Mouse (Mus musculus) retina, postnatal 1 day (tissue): ENCODE data around the gene Rps19.
A peak's percentile ranks its signal among the peaks of the same experiment; 100 is the strongest.

Experiments
- DNase-seq: peaks from one replicate; pipeline ENCODE4 v3.0.0-alpha.2; 2012

The Rps19 gene

DNA sequence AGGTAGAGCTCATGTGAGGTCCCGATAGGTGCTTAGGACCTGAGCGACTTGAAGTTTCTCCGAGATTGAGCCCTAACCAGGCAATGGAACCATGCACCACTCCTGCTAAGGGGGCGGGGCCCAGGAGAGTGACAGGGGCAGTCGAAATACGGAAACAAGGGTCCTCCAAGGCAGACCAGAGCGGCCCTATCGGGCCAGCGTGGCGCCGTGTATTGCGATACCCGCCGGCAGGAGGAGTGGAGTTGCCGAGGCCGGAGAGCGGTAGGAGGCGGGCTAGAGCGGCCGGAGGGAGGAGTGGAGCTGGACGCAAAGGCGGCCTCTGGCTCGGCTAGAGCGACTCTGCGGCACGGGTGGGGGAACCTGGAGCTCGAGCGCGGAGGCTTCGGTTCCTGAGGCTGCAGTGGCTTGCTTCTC lies 19.9 kb downstream of the Rps19 start:
- peak; percentile 99 for DNase-seq

DNA sequence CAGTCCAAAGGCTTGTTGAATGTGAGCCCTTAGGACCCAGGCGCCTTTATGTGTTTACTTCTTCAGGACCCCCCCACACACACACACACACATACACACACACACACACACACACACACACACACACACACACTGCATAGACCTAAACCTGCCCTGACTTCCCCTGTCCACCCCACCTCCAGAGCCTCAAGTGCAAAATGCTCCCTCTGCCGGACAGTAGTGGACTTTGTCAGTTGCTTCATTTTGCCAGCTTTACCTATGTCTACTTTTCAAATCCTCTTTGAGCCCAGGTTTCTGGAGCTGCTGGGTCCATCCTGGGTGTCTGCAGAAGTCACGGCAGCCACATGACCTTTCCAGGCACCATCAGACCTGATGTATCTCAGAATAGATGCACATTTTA lies 20.8 kb downstream of the Rps19 start:
- peak; percentile 87 for DNase-seq

DNA sequence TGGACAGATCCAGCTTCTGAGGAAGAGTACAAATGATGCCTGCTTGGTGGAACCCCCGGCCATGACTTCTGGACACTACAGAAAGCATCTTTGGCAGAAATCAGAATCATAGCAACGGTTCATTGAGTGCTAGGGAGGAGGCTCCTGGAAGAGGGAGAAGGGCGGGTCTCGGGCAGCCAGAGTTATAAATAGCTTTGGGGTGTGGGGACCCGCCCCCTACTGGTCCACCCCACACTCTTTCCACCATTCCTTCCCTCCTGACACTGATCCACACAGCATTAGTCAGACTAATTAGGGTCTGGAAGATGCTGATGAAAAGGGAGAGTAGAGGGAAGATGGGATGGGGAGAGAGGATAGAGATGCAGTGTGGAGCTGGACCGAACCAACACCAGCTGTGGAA lies 22.4 kb downstream of the Rps19 start:
- no peak for DNase-seq

DNA sequence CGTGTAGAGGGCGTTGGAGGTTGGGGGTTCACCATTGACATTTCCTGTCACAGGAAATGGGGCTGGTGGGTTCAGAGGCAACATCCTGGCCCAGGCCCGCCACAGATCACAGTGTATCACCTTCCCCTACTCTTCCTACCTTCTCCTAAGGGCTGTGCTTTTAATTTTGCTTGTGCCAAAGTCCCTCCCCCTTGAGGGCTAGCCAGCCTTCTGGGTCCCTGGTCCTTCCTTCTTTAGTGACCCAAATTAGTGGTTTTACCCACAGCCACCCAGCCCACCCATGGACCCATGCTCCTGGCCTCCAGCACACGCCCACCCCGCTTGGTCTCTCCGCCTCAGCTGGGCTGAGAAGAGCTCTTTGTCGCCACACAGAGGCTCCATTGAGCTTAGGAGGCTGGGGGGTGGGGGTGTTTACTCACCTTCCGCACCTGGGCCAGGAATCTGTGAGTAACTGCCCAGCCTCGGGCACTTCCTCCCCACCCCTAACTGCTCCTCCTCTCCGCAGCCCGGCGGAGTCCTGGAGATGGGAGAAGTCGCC lies 23.1 kb downstream of the Rps19 start:
- DNase-seq: no peak

DNA sequence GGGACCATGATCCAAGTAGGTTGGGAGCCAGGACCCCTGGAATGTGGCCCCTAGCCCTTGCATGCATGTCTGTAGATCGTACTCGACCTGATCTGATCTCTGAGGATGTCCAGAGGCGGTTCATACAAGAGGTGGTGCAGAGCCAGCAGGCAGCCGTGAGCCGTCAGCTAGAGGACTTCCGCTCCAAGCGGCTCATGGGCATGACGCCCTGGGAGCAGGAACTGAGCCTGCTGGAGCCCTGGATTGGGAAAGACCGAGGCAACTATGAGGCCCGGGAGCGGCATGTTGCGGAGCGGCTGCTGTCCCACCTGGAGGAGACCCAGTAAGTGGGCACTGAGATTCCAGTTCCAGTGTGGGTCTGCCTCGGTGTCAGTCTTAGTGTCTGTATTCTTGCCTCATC lies 28.3 kb downstream of the Rps19 start:
- no peak for DNase-seq

DNA sequence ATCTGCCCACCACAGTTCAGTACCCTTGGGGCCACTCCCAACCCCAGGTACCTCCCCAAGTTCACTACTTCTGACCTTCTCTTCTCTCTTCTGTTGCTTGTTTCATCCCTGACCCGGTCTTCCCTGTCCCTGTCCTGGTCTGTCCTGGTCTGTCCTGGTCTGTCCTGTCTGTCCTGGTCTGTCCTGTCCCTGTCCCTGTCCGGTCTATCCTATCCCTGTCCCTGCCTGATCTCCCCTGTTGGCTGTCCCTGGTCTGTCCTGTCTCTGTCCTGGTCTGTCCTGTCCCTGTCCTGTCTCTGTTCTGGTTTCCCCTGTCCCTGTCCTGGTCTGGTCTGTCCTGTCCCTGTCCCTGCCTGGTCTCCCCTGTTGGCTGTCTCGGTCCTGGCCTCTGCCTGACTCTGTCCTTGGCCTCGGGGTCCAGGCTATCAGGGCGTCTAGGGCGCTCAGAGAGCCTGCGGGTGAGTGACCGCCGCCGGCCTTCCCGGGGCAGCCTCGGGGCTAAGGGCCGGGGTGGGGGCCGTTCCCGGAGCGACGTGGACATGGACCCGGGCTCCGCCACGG lies 34.7 kb downstream of the Rps19 start:
- no peak for DNase-seq

DNA sequence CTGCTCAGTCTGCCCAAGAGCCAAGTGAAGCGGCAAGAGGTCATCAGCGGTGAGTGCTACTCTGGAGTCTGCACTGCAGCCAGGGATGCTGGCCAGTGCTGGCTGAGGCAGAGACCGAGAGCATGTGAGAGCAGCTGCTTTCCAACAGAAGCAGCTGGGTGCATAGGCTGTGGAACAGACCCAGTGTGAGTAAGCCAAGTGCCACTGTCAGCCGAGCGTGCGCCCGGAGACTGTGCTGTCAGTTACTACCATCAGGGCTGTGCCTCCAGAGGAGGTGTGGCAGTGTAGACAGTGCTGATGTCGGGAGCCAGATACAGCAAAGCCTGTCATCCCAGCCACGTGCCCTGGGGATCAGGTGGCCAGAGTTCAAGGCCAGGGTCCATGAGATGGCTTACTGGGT lies 35.6 kb downstream of the Rps19 start:
- DNase-seq: no peak

DNA sequence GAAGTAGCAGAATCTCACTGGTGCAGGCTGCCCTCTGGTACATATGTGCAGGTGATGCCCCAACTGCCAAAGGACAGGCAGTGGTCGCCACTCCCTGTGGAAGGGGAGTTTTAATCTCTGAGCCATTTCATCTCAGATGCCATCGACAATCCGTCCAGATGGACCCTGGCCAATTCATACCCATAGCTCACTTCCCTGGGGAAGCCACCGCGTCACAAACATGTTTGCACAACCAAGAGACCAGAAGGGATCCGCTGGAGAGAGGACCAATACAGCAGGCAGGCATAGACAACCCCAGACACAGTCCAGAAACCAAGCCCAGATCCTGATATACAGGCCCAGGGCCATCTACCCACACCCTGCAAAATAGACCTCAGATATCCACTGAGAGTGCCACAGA lies 46.3 kb downstream of the Rps19 start:
- no peak for DNase-seq

DNA sequence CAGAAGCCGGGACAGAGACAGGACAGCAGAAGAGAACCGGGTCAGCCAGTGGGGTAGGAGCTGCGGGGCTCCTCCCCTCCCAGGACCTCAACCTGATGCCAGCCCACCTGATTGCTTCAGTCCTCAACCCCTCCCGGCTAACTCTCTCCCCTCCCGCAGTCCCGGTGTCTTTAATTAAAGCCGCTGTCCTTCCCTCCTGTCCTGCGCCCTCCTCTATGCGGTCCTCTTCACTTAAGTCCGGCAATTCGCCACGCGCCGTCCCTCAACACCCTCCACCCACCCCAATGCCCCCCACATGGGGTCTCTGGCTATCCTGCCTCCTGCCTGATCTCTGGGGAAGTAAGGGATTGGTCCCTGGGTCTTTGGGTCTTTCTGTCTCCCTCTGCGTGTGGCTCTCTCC lies 47.5 kb downstream of the Rps19 start:
- no peak for DNase-seq
